Mouse (Mus musculus): Measurements from ENCODE around the gene Tom1l2. TPM values are rescaled to one million over a fixed set of nuclear protein-coding genes. Genes with fewer than 3 reads are reported as not detected.

Tom1l2 gene
- polyA plus RNA-seq, 1 experiment from 2014 or later, result 74.6 TPM

- H3K27ac ChIP-seq (ENCODE audit: low read length), result no peak overlapping the region
Observed at GRCm38 (mm10) chr11:60206207-60206606, 146.5 kb downstream of the Tom1l2 start.

GRCm38 (mm10) chr11:60205026-60205425, 147.7 kb downstream of the Tom1l2 start:
- H3K27me3 ChIP-seq (ENCODE audit: control insufficient read depth, insufficient read depth, low read depth, low read length), result no peaks in the 10 kb centered on the region
- peaks cover 51% of the 10 kb centered on the region for H3K4me1 ChIP-seq (ENCODE audit: control insufficient read depth, insufficient read depth, low read length)
- peaks cover 17% of the 10 kb centered on the region; the same call in 1 of the 2 replicates for H3K36me3 ChIP-seq (ENCODE audit: control insufficient read depth, insufficient read depth, low read length)
- 83% methylated on average over 12 of the region's 12 CpGs for WGBS
- no peak overlapping the region for H3K27ac ChIP-seq (ENCODE audit: low read length)
- no peak for ATAC-seq
- no peak overlapping the region for H3K4me3 ChIP-seq (ENCODE audit: low read depth, low read length)
- no peak overlapping the region for H3K9ac ChIP-seq (ENCODE audit: low read depth, low read length)
- no peaks in the 10 kb centered on the region for H3K9me3 ChIP-seq (replicated peaks; ENCODE audit: control insufficient read depth, low read length, poor library complexity, severe bottlenecking)
- no peak overlapping the region for H3K4me2 ChIP-seq (ENCODE audit: low read length)

More at GRCm38 (mm10) chr11:60206207-60206606, 146.5 kb downstream of the Tom1l2 start:
- Histone ChIP-seq H3K27me3 (ENCODE audit: control insufficient read depth, insufficient read depth, low read depth, low read length) (no peaks in the 10 kb centered on the region), H3K4me2 (ENCODE audit: low read length) (no peak overlapping the region), H3K9me3 (replicated peaks; ENCODE audit: control insufficient read depth, low read length, poor library complexity, severe bottlenecking) (no peaks in the 10 kb centered on the region), H3K9ac (ENCODE audit: low read depth, low read length) (peak overlapping the region; percentile 37; the same call in 1 of the 2 replicates), H3K4me1 (ENCODE audit: control insufficient read depth, insufficient read depth, low read length) (peaks cover 52% of the 10 kb centered on the region), H3K36me3 (ENCODE audit: control insufficient read depth, insufficient read depth, low read length) (peaks cover 17% of the 10 kb centered on the region; the same call in 1 of the 2 replicates), H3K4me3 (ENCODE audit: low read depth, low read length) (no peak overlapping the region)
- 79% methylated on average over 5 of the region's 5 CpGs for WGBS
- no peak for ATAC-seq

GRCm38 (mm10) chr11:60202710-60203638, 149.7 kb downstream of the Tom1l2 start:
- ATAC-seq, result 0 out of 2 replicates have a peak, but pooled peaks have one; percentile 9
- Histone ChIP-seq H3K27ac (ENCODE audit: low read length) (peak overlapping the region; percentile 53), H3K9me3 (replicated peaks; ENCODE audit: control insufficient read depth, low read length, poor library complexity, severe bottlenecking) (no peaks in the 10 kb centered on the region), H3K27me3 (ENCODE audit: control insufficient read depth, insufficient read depth, low read depth, low read length) (no peaks in the 10 kb centered on the region), H3K9ac (ENCODE audit: low read depth, low read length) (peak overlapping the region; percentile 36; the same call in 1 of the 2 replicates), H3K36me3 (ENCODE audit: control insufficient read depth, insufficient read depth, low read length) (peaks cover 20% of the 10 kb centered on the region), H3K4me3 (ENCODE audit: low read depth, low read length) (no peak overlapping the region), H3K4me1 (ENCODE audit: control insufficient read depth, insufficient read depth, low read length) (peaks cover 35% of the 10 kb centered on the region), H3K4me2 (ENCODE audit: low read length) (no peak overlapping the region)
- 84% methylated on average over 26 of the region's 26 CpGs for WGBS

DNA sequence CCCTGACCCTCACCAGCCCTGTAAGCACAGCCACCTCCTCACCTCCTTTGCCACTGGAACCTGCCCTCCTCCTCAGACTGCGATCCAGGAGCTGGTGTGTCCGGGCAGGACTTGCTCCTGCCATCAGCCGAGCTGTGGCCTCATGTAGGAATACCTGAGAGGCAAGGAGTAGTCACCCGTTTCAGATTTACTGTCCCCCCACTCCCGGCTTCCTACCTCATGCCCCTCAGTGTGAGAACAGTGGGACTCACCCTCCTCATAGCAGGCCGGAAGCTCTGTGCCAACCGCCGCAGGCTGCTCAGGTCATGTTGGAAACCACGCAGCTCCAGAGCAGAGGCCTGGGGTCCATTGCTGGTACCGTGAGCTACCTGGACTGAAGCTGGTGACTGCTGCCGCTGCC, 152.3 kb downstream of the Tom1l2 start:
- no peak overlapping the region for H3K4me3 ChIP-seq (ENCODE audit: low read depth, low read length)
- peaks cover 23% of the 10 kb centered on the region for H3K36me3 ChIP-seq (ENCODE audit: control insufficient read depth, insufficient read depth, low read length)
- no peak overlapping the region for H3K4me2 ChIP-seq (ENCODE audit: low read length)
- H3K27me3 ChIP-seq (ENCODE audit: control insufficient read depth, insufficient read depth, low read depth, low read length), result no peaks in the 10 kb centered on the region
- WGBS, result 88% methylated on average over 11 of the region's 11 CpGs
- peak overlapping the region; percentile 63; the same call in 1 of the 2 replicates for H3K9ac ChIP-seq (ENCODE audit: low read depth, low read length)
- H3K27ac ChIP-seq (ENCODE audit: low read length), result peak overlapping the region; percentile 83
- no peaks in the 10 kb centered on the region for H3K9me3 ChIP-seq (replicated peaks; ENCODE audit: control insufficient read depth, low read length, poor library complexity, severe bottlenecking)
- ATAC-seq, result no peak
- H3K4me1 ChIP-seq (ENCODE audit: control insufficient read depth, insufficient read depth, low read length), result peaks cover 20% of the 10 kb centered on the region

DNA sequence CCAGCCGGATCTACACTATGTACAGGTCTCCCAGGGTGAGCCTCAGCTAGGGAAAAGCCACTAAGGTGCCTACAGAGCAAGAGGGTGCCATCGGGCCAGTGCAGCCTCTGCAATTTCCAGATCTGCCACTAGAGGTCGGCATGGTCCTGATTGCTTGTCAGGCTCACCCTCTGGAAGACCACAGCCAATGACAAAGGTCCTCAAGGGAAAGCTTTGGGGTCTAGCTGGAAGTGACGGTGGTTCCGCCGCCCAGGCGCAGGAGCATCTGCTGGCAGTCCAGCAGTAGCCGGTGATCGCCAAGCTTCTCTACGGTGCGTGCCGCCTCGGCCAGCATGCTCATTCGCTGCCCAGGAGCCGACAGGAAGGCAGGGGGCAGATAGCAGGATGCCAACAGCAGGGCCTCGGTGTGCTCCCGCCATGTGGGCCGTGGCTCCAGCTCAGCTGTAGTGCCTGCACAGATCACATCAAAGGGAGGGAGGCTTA, 153.0 kb downstream of the Tom1l2 start:
- Histone ChIP-seq H3K36me3 (ENCODE audit: control insufficient read depth, insufficient read depth, low read length) (peaks cover 24% of the 10 kb centered on the region), H3K9me3 (replicated peaks; ENCODE audit: control insufficient read depth, low read length, poor library complexity, severe bottlenecking) (peaks cover 4% of the 10 kb centered on the region; the same call in 1 of the 2 replicates), H3K27me3 (ENCODE audit: control insufficient read depth, insufficient read depth, low read depth, low read length) (no peaks in the 10 kb centered on the region), H3K4me2 (ENCODE audit: low read length) (peak overlapping the region; percentile 42), H3K4me3 (ENCODE audit: low read depth, low read length) (no peak overlapping the region), H3K9ac (ENCODE audit: low read depth, low read length) (peak overlapping the region; percentile 63), H3K27ac (ENCODE audit: low read length) (peak overlapping the region; percentile 83), H3K4me1 (ENCODE audit: control insufficient read depth, insufficient read depth, low read length) (peaks cover 20% of the 10 kb centered on the region)
- 5% methylated on average over 18 of the region's 18 CpGs for WGBS
- peak; percentile 71 for ATAC-seq

- no peak for ATAC-seq
- Histone ChIP-seq H3K4me1 (ENCODE audit: control insufficient read depth, insufficient read depth, low read length) (peaks cover 20% of the 10 kb centered on the region), H3K9ac (ENCODE audit: low read depth, low read length) (no peak overlapping the region), H3K4me2 (ENCODE audit: low read length) (no peak overlapping the region), H3K4me3 (ENCODE audit: low read depth, low read length) (no peak overlapping the region), H3K27me3 (ENCODE audit: control insufficient read depth, insufficient read depth, low read depth, low read length) (no peaks in the 10 kb centered on the region), H3K36me3 (ENCODE audit: control insufficient read depth, insufficient read depth, low read length) (peaks cover 26% of the 10 kb centered on the region), H3K27ac (ENCODE audit: low read length) (0 out of 2 replicates have a peak overlapping the region, but pooled peaks have one; percentile 36), H3K9me3 (replicated peaks; ENCODE audit: control insufficient read depth, low read length, poor library complexity, severe bottlenecking) (peaks cover 4% of the 10 kb centered on the region; the same call in 1 of the 2 replicates)
- 90% methylated on average over 12 of the region's 12 CpGs for WGBS
Observed at GRCm38 (mm10) chr11:60198651-60199050, 154.1 kb downstream of the Tom1l2 start.

- H3K27ac ChIP-seq (ENCODE audit: low read length), result peak overlapping the region; percentile 36; the same call in 1 of the 2 replicates
- H3K27me3 ChIP-seq (ENCODE audit: control insufficient read depth, insufficient read depth, low read depth, low read length), result no peaks in the 10 kb centered on the region
- WGBS, result 76% methylated on average over 24 of the region's 24 CpGs
- no peak overlapping the region for H3K4me2 ChIP-seq (ENCODE audit: low read length)
- no peak overlapping the region for H3K9ac ChIP-seq (ENCODE audit: low read depth, low read length)
- ATAC-seq, result no peak
- peaks cover 4% of the 10 kb centered on the region; the same call in 1 of the 2 replicates for H3K9me3 ChIP-seq (replicated peaks; ENCODE audit: control insufficient read depth, low read length, poor library complexity, severe bottlenecking)
- peaks cover 26% of the 10 kb centered on the region for H3K36me3 ChIP-seq (ENCODE audit: control insufficient read depth, insufficient read depth, low read length)
- H3K4me3 ChIP-seq (ENCODE audit: low read depth, low read length), result no peak overlapping the region
- peaks cover 14% of the 10 kb centered on the region for H3K4me1 ChIP-seq (ENCODE audit: control insufficient read depth, insufficient read depth, low read length)
Observed at GRCm38 (mm10) chr11:60197998-60198619, 154.6 kb downstream of the Tom1l2 start.

DNA sequence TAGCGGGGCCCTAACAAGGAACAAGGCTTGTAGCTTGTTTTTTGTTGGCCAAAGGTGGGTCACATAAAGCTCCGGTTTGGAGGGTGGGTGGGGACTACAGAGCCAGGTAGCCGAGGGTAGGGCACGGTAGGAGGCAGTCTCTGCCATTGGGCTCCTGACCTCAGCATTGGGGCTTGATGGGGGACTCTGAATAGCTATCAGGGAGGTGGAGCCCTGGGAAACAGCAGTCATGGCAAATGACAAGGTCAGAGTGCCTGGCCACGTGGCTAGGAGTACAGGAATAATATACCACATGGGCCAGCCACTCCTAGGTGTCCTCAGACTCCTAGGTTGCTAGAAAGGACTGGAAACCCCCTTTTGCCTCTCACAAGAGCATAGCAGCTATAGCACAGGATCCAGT, 156.4 kb downstream of the Tom1l2 start:
- WGBS, result 84% methylated on average over 5 of the region's 5 CpGs
- H3K27me3 ChIP-seq (ENCODE audit: control insufficient read depth, insufficient read depth, low read depth, low read length), result no peaks in the 10 kb centered on the region
- H3K9me3 ChIP-seq (replicated peaks; ENCODE audit: control insufficient read depth, low read length, poor library complexity, severe bottlenecking), result peaks cover 4% of the 10 kb centered on the region; the same call in 1 of the 2 replicates
- H3K4me2 ChIP-seq (ENCODE audit: low read length), result no peak overlapping the region
- peaks cover 9% of the 10 kb centered on the region for H3K4me1 ChIP-seq (ENCODE audit: control insufficient read depth, insufficient read depth, low read length)
- H3K4me3 ChIP-seq (ENCODE audit: low read depth, low read length), result no peak overlapping the region
- no peak overlapping the region for H3K27ac ChIP-seq (ENCODE audit: low read length)
- no peak overlapping the region for H3K9ac ChIP-seq (ENCODE audit: low read depth, low read length)
- peaks cover 27% of the 10 kb centered on the region for H3K36me3 ChIP-seq (ENCODE audit: control insufficient read depth, insufficient read depth, low read length)
- no peak for ATAC-seq

Data from midbrain, embryonic 16.5 days (tissue).